Mouse (Mus musculus) lung, postnatal 0 days (tissue): Measurements from ENCODE around the gene Brd3.

Source experiments
- CTCF ChIP-seq: IDR thresholded peaks from 2 replicates; pipeline ENCODE4 v1.5.1; 2016; ENCODE audit warnings: antibody characterized with exemption, mild to moderate bottlenecking
- EP300 ChIP-seq: IDR thresholded peaks from 2 replicates; pipeline ENCODE4 v1.6.1; 2016; ENCODE audit warnings: antibody characterized with exemption, mild to moderate bottlenecking, control low read depth

GRCm38 (mm10) chr2:27438281-27438680 is 69.2 kb downstream of the Brd3 start:
- no peak for TF ChIP-seq CTCF
- TF ChIP-seq EP300: no peak
